Mouse (Mus musculus) 3134 (cell line): ENCODE results near the gene Tmem56.
A peak's percentile ranks its signal among the peaks of the same experiment; 100 is the strongest.

Experiments used
- DNase-seq: peaks from one replicate; pipeline ENCODE4 v3.0.0-alpha.2; 2011; ENCODE audit warnings: low spot score; ENCODE audit not compliant: insufficient read length; ENCODE audit errors: extremely low read depth

Gene Tmem56

GRCm38 (mm10) chr3:121282998-121283397, at the start of gene Tmem56:
Gene Tmem56, minus strand, starts transcription at chr3:121283098.
- DNase-seq = no peak

- DNase-seq = no peak
Measured at GRCm38 (mm10) chr3:121330244-121330646, 47.3 kb upstream of the Tmem56 start.

- no peak for DNase-seq
Measured at GRCm38 (mm10) chr3:121329647-121330046, 46.7 kb upstream of the Tmem56 start.

- no peak for DNase-seq
Measured at GRCm38 (mm10) chr3:121327406-121327805, 44.5 kb upstream of the Tmem56 start.

GRCm38 (mm10) chr3:121323371-121323770, 40.5 kb upstream of the Tmem56 start:
- no peak for DNase-seq

- no peak for DNase-seq
Measured at GRCm38 (mm10) chr3:121320896-121321295, 38.0 kb upstream of the Tmem56 start.

- DNase-seq = no peak
Measured at GRCm38 (mm10) chr3:121319906-121320305, 37.0 kb upstream of the Tmem56 start.

- no peak for DNase-seq
Measured at GRCm38 (mm10) chr3:121315498-121315897, 32.6 kb upstream of the Tmem56 start.

- no peak for DNase-seq
Measured at GRCm38 (mm10) chr3:121314149-121314548, 31.3 kb upstream of the Tmem56 start.

GRCm38 (mm10) chr3:121312979-121313378, 30.1 kb upstream of the Tmem56 start:
- no peak for DNase-seq

- DNase-seq = no peak
Measured at GRCm38 (mm10) chr3:121312426-121312825, 29.5 kb upstream of the Tmem56 start.

GRCm38 (mm10) chr3:121309896-121310714, 27.2 kb upstream of the Tmem56 start:
- no peak for DNase-seq

GRCm38 (mm10) chr3:121309429-121309828, 26.5 kb upstream of the Tmem56 start:
- no peak for DNase-seq

- DNase-seq = no peak
Measured at GRCm38 (mm10) chr3:121308935-121309334, 26.0 kb upstream of the Tmem56 start.

- DNase-seq = peak; percentile 30
Measured at GRCm38 (mm10) chr3:121307532-121308234, 24.8 kb upstream of the Tmem56 start.

GRCm38 (mm10) chr3:121306641-121307040, 23.7 kb upstream of the Tmem56 start:
- DNase-seq = no peak

- DNase-seq = no peak
Measured at GRCm38 (mm10) chr3:121294200-121294599, 11.3 kb upstream of the Tmem56 start.

- peak; percentile 97 for DNase-seq
Measured at GRCm38 (mm10) chr3:121291560-121292258, 8.8 kb upstream of the Tmem56 start, which contains the start of gene Alg14. Gene Alg14, plus strand, starts transcription at chr3:121291773.

- DNase-seq = no peak
Measured at GRCm38 (mm10) chr3:121291225-121291559, 8.3 kb upstream of the Tmem56 start.

GRCm38 (mm10) chr3:121290681-121291080, 7.8 kb upstream of the Tmem56 start:
- DNase-seq = no peak

GRCm38 (mm10) chr3:121287151-121287550, 4.3 kb upstream of the Tmem56 start:
- no peak for DNase-seq
